Mouse (Mus musculus): ENCODE measurements around the gene Ttc25. TPM values are rescaled to one million over a fixed set of nuclear protein-coding genes. Genes with fewer than 3 reads are reported as not detected.
"Not testable (repeated sequence)": the region's sequence is repeated elsewhere in the genome, so short reads cannot be mapped to it uniquely, and the experiment has no call there.

Ttc25 gene
- polyA plus RNA-seq, 1 experiment from 2014 or later = 0.14 TPM

DNA sequence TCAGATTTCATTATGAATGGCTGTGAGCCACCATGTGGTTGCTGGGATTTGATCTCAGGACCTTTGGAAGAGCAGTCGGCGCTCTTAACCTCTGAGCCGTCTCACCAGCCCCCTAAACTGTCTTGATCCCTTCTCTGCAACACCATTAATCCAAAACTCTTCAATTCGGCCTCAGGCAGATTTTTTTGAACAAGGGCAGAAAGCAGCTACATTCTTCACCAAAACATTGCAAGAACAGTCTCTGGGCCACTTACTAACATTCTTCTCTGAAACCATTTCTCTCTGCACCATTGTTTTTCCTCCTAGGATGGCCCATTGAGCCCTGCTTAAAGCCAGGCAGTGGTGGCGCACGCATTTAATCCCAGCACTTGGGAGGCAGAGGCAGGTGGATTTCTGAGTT lies 10.6 kb upstream of the Ttc25 start:
- not testable (repeated sequence) for H3K4me2 ChIP-seq; H3K9me3 ChIP-seq (replicated peaks); H3K27ac ChIP-seq; H3K27me3 ChIP-seq (replicated peaks); H3K4me1 ChIP-seq; ATAC-seq; H3K36me3 ChIP-seq; H3K4me3 ChIP-seq; H3K9ac ChIP-seq
- 85% methylated on average over 6 of the region's 6 CpGs for WGBS (ENCODE audit: insufficient replicate concordance)

DNA sequence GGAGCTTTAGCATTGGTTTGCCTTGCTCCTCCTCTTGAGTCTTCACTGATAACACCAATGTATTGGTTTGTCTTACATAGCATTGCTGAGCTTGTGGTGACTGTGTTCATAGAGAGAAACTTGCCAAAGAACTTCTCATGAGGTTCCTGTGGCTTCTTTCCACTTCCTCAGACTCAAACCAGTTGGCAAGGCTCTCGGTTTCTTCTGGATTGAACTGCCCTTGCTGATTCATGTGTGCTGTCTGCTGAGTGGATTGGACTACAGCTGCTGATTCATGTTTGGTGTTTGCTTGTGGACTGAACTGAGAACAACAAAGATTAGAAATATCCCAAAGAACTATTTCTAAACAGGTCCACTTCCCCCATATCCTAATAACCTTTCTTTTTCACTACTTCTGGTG lies 9.4 kb upstream of the Ttc25 start:
- H3K9me3 ChIP-seq (replicated peaks) = no peaks in the 10 kb centered on the region
- no peaks in the 10 kb centered on the region for H3K36me3 ChIP-seq
- H3K27ac ChIP-seq = no peak overlapping the region
- H3K9ac ChIP-seq = no peak overlapping the region
- whole genome bisulfite sequencing (ENCODE audit: insufficient replicate concordance) = 42% methylated on average over 1 of the region's 1 CpGs
- no peak for ATAC-seq
- H3K4me3 ChIP-seq = no peak overlapping the region
- peaks cover 7% of the 10 kb centered on the region for H3K4me1 ChIP-seq
- H3K4me2 ChIP-seq = no peak overlapping the region
- peaks cover 6% of the 10 kb centered on the region; the same call in 1 of the 2 replicates for H3K27me3 ChIP-seq (replicated peaks)

DNA sequence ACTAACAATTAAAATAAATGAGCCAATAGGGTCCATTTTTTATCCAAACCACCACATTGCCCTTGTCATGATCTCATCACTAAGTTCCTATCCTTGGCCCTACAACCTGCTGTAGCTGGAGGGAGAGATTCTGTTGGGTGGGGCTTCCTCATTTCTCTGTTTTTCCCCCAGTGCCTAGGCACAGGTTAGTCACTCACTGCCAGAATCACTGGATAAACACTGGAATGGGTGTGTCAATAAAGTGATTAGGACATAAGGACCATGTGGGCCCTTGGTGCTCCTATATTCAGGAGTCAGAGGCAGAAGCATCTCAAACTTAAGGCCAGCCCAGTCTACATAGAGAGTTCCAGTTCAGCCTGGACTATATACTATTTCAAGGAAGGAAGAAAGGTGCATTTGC lies 8.9 kb upstream of the Ttc25 start:
- Histone ChIP-seq H3K27me3 (replicated peaks) (peaks cover 6% of the 10 kb centered on the region; the same call in 1 of the 2 replicates), H3K4me1 (peaks cover 12% of the 10 kb centered on the region), H3K4me2 (no peak overlapping the region), H3K27ac (no peak overlapping the region), H3K4me3 (no peak overlapping the region), H3K36me3 (no peaks in the 10 kb centered on the region), H3K9me3 (replicated peaks) (no peaks in the 10 kb centered on the region), H3K9ac (no peak overlapping the region)
- ATAC-seq = no peak

DNA sequence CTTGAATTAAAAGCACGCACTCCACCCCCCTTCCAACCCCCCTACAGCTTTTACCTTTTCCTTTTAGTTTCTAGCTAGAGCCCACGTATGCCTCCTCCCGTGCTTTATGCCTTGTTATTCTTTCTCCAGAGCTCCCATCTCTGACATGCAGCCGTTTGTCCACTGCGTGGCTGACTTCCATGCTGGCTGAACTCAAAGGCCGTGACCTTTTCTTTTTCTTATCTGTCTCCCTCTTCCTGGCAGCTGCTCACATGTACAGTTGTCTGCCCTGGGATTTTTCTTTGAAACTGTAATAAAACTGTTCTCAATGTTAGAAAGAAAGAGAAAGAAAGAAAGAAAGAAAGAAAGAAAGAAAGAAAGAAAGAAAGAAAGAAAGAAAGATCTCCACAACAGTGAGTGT lies 4.4 kb upstream of the Ttc25 start:
- WGBS (ENCODE audit: insufficient replicate concordance) = 16% methylated on average over 6 of the region's 6 CpGs
- no peak overlapping the region for H3K4me3 ChIP-seq
- no peak for ATAC-seq
- H3K27ac ChIP-seq = no peak overlapping the region
- peaks cover 6% of the 10 kb centered on the region; the same call in 1 of the 2 replicates for H3K27me3 ChIP-seq (replicated peaks)
- no peaks in the 10 kb centered on the region for H3K9me3 ChIP-seq (replicated peaks)
- H3K4me1 ChIP-seq = peaks cover 31% of the 10 kb centered on the region
- H3K9ac ChIP-seq = no peak overlapping the region
- no peaks in the 10 kb centered on the region for H3K36me3 ChIP-seq
- no peak overlapping the region for H3K4me2 ChIP-seq

DNA sequence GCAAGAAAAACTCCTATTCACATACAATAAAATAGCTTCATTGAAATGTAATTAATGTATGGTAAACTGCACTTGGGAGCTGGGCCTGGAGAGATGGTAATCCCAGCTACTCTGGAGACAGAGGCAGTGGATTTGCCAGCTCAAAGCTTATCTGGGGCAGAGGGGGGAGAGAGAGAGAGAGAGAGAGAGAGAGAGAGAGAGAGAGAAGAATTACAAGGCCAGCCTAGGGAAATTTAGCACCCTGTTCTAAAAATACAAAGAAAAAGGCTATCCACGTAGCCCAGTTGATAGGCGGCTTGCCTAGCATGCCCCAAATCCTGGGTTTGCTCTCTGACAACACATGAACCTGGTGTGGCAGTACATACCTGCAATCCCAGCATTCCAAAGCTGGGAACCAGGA lies 3.8 kb upstream of the Ttc25 start:
- H3K36me3 ChIP-seq = no peaks in the 10 kb centered on the region
- H3K27ac ChIP-seq = no peak overlapping the region
- H3K9me3 ChIP-seq (replicated peaks) = no peaks in the 10 kb centered on the region
- no peak overlapping the region for H3K9ac ChIP-seq
- H3K4me2 ChIP-seq = no peak overlapping the region
- H3K4me3 ChIP-seq = no peak overlapping the region
- no peak for ATAC-seq
- H3K4me1 ChIP-seq = peaks cover 33% of the 10 kb centered on the region
- 59% methylated on average over 2 of the region's 2 CpGs for WGBS (ENCODE audit: insufficient replicate concordance)
- H3K27me3 ChIP-seq (replicated peaks) = peaks cover 6% of the 10 kb centered on the region; the same call in 1 of the 2 replicates

DNA sequence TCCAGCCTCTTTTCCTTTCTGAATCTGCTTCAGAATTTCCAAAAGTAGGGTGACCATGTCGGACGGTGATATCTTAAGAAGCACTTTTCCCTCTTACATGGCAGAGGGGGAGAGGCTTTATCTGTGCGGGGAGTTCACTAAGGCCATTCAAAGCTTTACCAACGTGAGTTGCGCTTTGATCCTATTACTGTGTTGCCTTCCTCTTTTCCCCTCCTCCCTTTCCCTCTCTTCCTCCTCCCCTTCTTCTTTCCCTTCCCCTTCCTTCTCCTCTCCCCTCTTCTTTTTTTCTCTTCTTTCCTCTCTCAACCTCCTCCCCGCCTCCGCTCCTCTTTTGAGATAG lies 309 bp downstream of the Ttc25 start:
- 25% methylated on average over 7 of the region's 7 CpGs for WGBS (ENCODE audit: insufficient replicate concordance)
- Histone ChIP-seq H3K9me3 (replicated peaks) (no peaks in the 10 kb centered on the region), H3K4me2 (peak overlapping the region; percentile 79), H3K4me3 (peak overlapping the region; percentile 60), H3K36me3 (no peaks in the 10 kb centered on the region), H3K4me1 (peaks cover 42% of the 10 kb centered on the region), H3K27me3 (replicated peaks) (0 out of 2 replicates have a peak, but pooled peaks cover 6% of the 10 kb centered on the region), H3K9ac (peak overlapping the region; percentile 60), H3K27ac (peak overlapping the region; percentile 43; the same call in 1 of the 2 replicates)
- peak; percentile 29 for ATAC-seq

DNA sequence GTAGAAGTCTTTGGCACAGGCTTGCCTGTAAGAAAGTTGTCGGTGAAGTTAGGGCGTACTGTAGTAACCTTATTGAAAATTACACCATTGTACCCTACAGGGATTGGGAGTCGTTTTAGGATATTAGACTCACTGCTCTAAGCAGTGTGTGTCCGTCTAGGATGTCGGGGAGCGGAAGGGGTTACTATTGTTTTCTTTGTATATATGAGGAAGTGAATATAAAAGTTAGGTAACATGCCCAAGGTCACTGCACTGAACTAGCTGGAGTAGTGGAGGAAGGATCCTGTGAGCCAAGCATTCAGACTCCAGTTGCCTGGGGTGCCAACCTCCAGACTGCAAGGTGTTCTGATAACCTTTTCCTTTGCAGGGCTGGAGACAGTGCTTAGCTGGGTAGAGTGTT lies 1.5 kb downstream of the Ttc25 start:
- Histone ChIP-seq H3K9ac (no peak overlapping the region), H3K4me1 (peaks cover 30% of the 10 kb centered on the region), H3K4me2 (no peak overlapping the region), H3K27ac (no peak overlapping the region), H3K9me3 (replicated peaks) (no peaks in the 10 kb centered on the region), H3K4me3 (no peak overlapping the region), H3K27me3 (replicated peaks) (0 out of 2 replicates have a peak, but pooled peaks cover 6% of the 10 kb centered on the region), H3K36me3 (no peaks in the 10 kb centered on the region)
- no peak for ATAC-seq
- 76% methylated on average over 6 of the region's 6 CpGs for WGBS (ENCODE audit: insufficient replicate concordance)

DNA sequence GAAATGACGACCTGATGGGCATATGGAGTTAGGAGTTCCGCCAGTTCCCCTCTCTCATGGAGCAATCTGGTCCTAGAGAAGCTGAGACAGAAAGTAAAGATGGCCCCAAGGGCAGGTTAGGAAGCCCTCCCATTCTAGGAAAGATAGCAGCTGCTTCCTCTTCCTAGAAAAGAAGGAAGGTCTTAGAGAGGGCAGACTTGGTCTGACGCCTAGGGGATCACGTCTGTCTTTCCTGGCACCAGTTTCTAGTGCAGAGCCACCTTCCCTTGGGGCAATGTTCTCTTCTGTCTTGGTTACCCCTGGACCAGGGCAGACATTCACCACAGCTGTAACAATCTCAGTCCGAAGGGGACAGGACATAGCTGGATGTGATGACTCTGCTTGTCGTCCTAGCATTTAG lies 2.7 kb downstream of the Ttc25 start:
- WGBS (ENCODE audit: insufficient replicate concordance) = 43% methylated on average over 6 of the region's 6 CpGs
- no peaks in the 10 kb centered on the region for H3K36me3 ChIP-seq
- no peak for ATAC-seq
- no peak overlapping the region for H3K4me3 ChIP-seq
- 0 out of 2 replicates have a peak, but pooled peaks cover 6% of the 10 kb centered on the region for H3K27me3 ChIP-seq (replicated peaks)
- H3K9me3 ChIP-seq (replicated peaks) = no peaks in the 10 kb centered on the region
- peaks cover 30% of the 10 kb centered on the region for H3K4me1 ChIP-seq
- no peak overlapping the region for H3K27ac ChIP-seq
- H3K4me2 ChIP-seq = no peak overlapping the region
- H3K9ac ChIP-seq = no peak overlapping the region

DNA sequence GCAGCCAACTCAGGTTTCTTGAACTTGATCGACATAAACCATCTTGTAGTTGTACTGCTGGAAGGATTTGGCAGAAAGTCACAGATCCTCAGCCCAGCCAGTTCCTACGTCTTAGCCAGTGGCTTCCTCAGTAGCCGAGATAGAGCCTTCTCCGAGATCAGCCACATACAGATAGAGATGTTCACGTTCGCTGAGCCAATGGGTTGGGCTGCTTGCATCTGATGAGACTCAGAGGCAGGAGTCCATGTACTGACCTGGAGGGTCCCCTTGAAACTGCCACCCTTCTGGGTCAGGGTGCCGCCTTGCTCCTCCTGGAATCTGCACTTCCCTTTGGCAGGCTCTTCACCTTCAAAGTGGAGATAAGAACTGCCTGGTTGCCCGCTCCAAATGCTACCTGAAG lies 4.1 kb downstream of the Ttc25 start:
- 53% methylated on average over 8 of the region's 8 CpGs for WGBS (ENCODE audit: insufficient replicate concordance)
- peaks cover 30% of the 10 kb centered on the region for H3K4me1 ChIP-seq
- no peak overlapping the region for H3K4me2 ChIP-seq
- H3K36me3 ChIP-seq = no peaks in the 10 kb centered on the region
- H3K9ac ChIP-seq = no peak overlapping the region
- 0 out of 2 replicates have a peak, but pooled peaks cover 6% of the 10 kb centered on the region for H3K27me3 ChIP-seq (replicated peaks)
- no peak for ATAC-seq
- no peak overlapping the region for H3K27ac ChIP-seq
- no peak overlapping the region for H3K4me3 ChIP-seq
- no peaks in the 10 kb centered on the region for H3K9me3 ChIP-seq (replicated peaks)

DNA sequence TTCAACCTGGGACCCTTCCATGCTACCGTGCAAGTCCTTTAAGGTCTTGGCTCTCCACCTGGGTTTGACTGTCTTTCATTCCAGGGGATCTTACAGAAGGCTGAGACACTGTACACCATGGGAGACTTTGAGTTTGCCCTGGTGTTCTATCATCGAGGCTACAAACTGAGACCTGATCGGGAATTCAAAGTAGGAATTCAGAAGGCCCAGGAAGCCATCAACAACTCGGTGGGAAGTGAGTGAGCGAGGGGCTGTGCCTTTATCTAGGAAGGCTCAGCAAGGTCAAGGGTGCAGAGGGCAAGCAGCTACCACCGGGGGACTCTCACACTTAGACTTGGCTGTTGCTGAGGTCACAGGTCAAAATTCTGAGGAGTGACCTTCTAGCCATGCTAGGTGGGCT lies 4.7 kb downstream of the Ttc25 start:
- no peak overlapping the region for H3K27ac ChIP-seq
- no peaks in the 10 kb centered on the region for H3K9me3 ChIP-seq (replicated peaks)
- H3K4me1 ChIP-seq = peaks cover 23% of the 10 kb centered on the region
- 0 out of 2 replicates have a peak, but pooled peaks cover 6% of the 10 kb centered on the region for H3K27me3 ChIP-seq (replicated peaks)
- no peak overlapping the region for H3K9ac ChIP-seq
- no peak for ATAC-seq
- WGBS (ENCODE audit: insufficient replicate concordance) = 60% methylated on average over 6 of the region's 6 CpGs
- no peak overlapping the region for H3K4me2 ChIP-seq
- no peak overlapping the region for H3K4me3 ChIP-seq
- no peaks in the 10 kb centered on the region for H3K36me3 ChIP-seq

DNA sequence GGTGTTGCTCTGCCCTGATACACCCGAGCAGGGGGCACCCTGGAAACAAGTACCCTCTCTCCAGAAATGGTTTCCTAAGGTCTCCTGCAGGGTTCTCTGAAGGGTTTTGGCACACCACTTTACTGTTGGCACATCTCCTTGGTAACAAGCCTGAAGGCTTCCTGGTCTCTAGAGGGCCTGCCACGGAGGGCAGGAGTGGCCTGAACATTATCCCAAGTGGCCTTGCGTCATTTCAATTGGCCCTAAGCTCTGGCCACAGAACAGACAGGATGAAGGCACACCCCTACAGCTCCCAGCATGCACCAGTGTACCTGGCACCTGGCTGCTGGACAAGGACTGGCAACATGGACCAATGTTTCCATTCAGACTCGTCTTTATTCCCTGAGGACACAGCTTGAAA lies 7.4 kb downstream of the Ttc25 start:
- WGBS (ENCODE audit: insufficient replicate concordance) = 81% methylated on average over 4 of the region's 4 CpGs
- Histone ChIP-seq H3K4me2 (no peak overlapping the region), H3K27me3 (replicated peaks) (no peaks in the 10 kb centered on the region; the same call in 1 of the 2 replicates), H3K4me1 (peaks cover 10% of the 10 kb centered on the region), H3K4me3 (no peak overlapping the region), H3K36me3 (no peaks in the 10 kb centered on the region), H3K9me3 (replicated peaks) (no peaks in the 10 kb centered on the region), H3K27ac (no peak overlapping the region), H3K9ac (no peak overlapping the region)
- no peak for ATAC-seq

DNA sequence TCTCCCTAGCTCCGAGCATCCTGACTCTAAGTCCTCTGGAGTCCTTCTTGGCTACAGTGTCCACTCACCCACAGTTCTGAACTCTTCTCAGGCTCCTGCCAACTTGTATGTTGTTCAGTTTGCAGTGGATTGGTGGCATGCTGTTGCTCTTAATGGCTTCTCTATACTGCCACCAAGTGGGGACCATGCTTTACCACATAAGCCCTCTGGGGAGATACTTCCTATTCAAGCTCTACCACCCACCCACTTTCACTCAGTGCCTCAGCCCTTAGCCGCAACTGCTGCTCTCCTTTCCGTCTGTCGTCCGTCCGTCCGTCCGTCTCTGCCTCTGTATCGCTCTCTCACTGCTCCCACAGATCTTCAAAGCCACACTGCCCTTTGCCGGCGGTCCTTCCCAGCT lies 10.2 kb downstream of the Ttc25 start:
- Histone ChIP-seq H3K9ac (0 out of 2 replicates have a peak overlapping the region, but pooled peaks have one; percentile 2), H3K9me3 (replicated peaks) (no peaks in the 10 kb centered on the region), H3K4me1 (peaks cover 4% of the 10 kb centered on the region; the same call in 1 of the 2 replicates), H3K36me3 (no peaks in the 10 kb centered on the region), H3K27ac (no peak overlapping the region), H3K4me3 (peak overlapping the region; percentile 16), H3K4me2 (peak overlapping the region; percentile 51), H3K27me3 (replicated peaks) (peaks cover 5% of the 10 kb centered on the region)
- ATAC-seq = peak; percentile 64
- WGBS (ENCODE audit: insufficient replicate concordance) = 8% methylated on average over 11 of the region's 11 CpGs

DNA sequence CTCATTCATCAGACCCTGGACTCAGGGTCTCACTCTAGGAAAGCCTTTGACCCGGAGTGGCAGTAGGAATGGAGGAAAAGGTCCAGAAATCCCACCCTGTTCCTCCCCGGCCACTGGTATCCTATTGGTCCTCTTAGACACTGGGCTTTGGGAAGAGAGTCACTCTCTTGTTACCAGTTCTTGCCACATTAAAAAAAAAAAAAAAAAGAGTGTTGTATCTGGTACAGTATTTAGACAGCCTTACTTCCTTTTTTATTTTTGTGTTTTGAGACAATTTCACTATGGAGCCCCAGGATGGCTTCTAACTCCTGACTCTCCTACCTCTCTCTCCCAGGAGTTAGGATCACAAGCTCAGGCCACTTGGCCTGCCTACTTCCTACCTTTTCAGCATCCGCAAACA lies 12.2 kb downstream of the Ttc25 start:
- peaks cover 4% of the 10 kb centered on the region; the same call in 1 of the 2 replicates for H3K4me1 ChIP-seq
- H3K9ac ChIP-seq = no peak overlapping the region
- H3K9me3 ChIP-seq (replicated peaks) = no peaks in the 10 kb centered on the region
- H3K36me3 ChIP-seq = no peaks in the 10 kb centered on the region
- H3K4me3 ChIP-seq = no peak overlapping the region
- no peak overlapping the region for H3K4me2 ChIP-seq
- H3K27ac ChIP-seq = no peak overlapping the region
- WGBS (ENCODE audit: insufficient replicate concordance) = 58% methylated on average over 3 of the region's 3 CpGs
- ATAC-seq = no peak
- peaks cover 13% of the 10 kb centered on the region for H3K27me3 ChIP-seq (replicated peaks)
